Mouse (Mus musculus) liver, postnatal 0 days (tissue): ENCODE measurements around the gene Dll3. TPM values are rescaled to one million over a fixed set of nuclear protein-coding genes. Genes with fewer than 3 reads are reported as not detected.

Experiments
- ATAC-seq: fragments of 200-750 bp; cut with Nextera tagmentation; 2 replicates; pipeline ENCODE4 v1.8.0; 2017; ENCODE audit warnings: mild to moderate bottlenecking, moderate library complexity
- DNase-seq: peaks from one replicate; pipeline ENCODE4 v3.0.0-alpha.2; 2016
- H3K27ac ChIP-seq: fragments of 300-500 bp; sonication (generic); 2 replicates; pipeline ENCODE4 v1.5.1; 2014; ENCODE audit warnings: antibody characterized with exemption, moderate library complexity, mild to moderate bottlenecking, low read depth
- H3K27me3 ChIP-seq: fragments of 300-500 bp; sonication (generic); 2 replicates; pipeline ENCODE4 v1.6.1; 2014; ENCODE audit warnings: low read length, control low read depth, mixed read lengths; ENCODE audit not compliant: insufficient read depth
- H3K36me3 ChIP-seq: fragments of 300-500 bp; sonication (generic); replicated peaks from 2 replicates; pipeline ENCODE4 v1.6.1; 2014; ENCODE audit warnings: mild to moderate bottlenecking, control low read depth, low read length, moderate library complexity, mixed read lengths; ENCODE audit not compliant: insufficient read depth
- H3K4me1 ChIP-seq: fragments of 300-500 bp; sonication (generic); 2 replicates; pipeline ENCODE4 v1.6.1; 2014; ENCODE audit warnings: antibody characterized with exemption, mild to moderate bottlenecking, control low read depth; ENCODE audit not compliant: insufficient read depth
- H3K4me2 ChIP-seq: fragments of 300-500 bp; sonication (generic); 2 replicates; pipeline ENCODE4 v1.6.1; 2014; ENCODE audit warnings: low read depth, mild to moderate bottlenecking, low read length, moderate library complexity, mixed read lengths
- H3K4me3 ChIP-seq: fragments of 300-500 bp; sonication (generic); 2 replicates; pipeline ENCODE4 v1.5.1; 2014; ENCODE audit warnings: low read depth, low read length
- H3K9ac ChIP-seq: fragments of 300-500 bp; sonication (generic); replicated peaks from 2 replicates; pipeline ENCODE4 v1.6.1; 2014; ENCODE audit warnings: mild to moderate bottlenecking, moderate library complexity
- H3K9me3 ChIP-seq: fragments of 300-500 bp; sonication (generic); 2 replicates; pipeline ENCODE4 v1.6.1; 2016; ENCODE audit warnings: mild to moderate bottlenecking, control low read depth, low read length, mixed read lengths
- CTCF ChIP-seq: sonication (generic); IDR thresholded peaks from 2 replicates; pipeline ENCODE4 v1.5.1; 2016; ENCODE audit warnings: antibody characterized with exemption, low read depth
- EP300 ChIP-seq: IDR thresholded peaks from 2 replicates; pipeline ENCODE4 v1.6.1; 2016; ENCODE audit warnings: antibody characterized with exemption, low read depth, mild to moderate bottlenecking
- WGBS: fragments of 180-500 bp; shearing (Covaris S2); extraction: QIAGEN DNeasy Blood & Tissue Kit; methylation state at CpG from one replicate; pipeline ENCODE4 v1.1.7; 2014; ENCODE audit not compliant: insufficient replicate concordance; 5-methylcytosine and 5-hydroxymethylcytosine counted together
- polyA plus RNA-seq: library from polyadenylated mRNA; unstranded; fragments of >200 nt; fragmentation: Nextera tagmentation; extraction: Ambion mirVana; gene quantifications from 2 replicates; pipeline ENCODE4 v1.2.1, GENCODE M21; 2015

Gene Dll3
- polyA plus RNA-seq, 1 experiment from 2014 or later, result not detected

GRCm38 (mm10) chr7:28341381-28341780 is 39.3 kb upstream of the Dll3 start:
- ATAC-seq (peak; percentile 48), DNase-seq (peak; percentile 65)
- Histone ChIP-seq H3K9ac (no peak overlapping the region), H3K27me3 (no peaks in the 10 kb centered on the region), H3K4me2 (peak overlapping the region; percentile 29), H3K4me1 (peaks cover 17% of the 10 kb centered on the region), H3K9me3 (no peaks in the 10 kb centered on the region), H3K4me3 (no peak overlapping the region), H3K27ac (peak overlapping the region; percentile 81), H3K36me3 (no peaks in the 10 kb centered on the region)
- TF ChIP-seq EP300 (peak; percentile 65; the same call in 1 of the 2 replicates), CTCF (no peak)
- WGBS, result 35% methylated on average over 7 of the region's 7 CpGs

DNA sequence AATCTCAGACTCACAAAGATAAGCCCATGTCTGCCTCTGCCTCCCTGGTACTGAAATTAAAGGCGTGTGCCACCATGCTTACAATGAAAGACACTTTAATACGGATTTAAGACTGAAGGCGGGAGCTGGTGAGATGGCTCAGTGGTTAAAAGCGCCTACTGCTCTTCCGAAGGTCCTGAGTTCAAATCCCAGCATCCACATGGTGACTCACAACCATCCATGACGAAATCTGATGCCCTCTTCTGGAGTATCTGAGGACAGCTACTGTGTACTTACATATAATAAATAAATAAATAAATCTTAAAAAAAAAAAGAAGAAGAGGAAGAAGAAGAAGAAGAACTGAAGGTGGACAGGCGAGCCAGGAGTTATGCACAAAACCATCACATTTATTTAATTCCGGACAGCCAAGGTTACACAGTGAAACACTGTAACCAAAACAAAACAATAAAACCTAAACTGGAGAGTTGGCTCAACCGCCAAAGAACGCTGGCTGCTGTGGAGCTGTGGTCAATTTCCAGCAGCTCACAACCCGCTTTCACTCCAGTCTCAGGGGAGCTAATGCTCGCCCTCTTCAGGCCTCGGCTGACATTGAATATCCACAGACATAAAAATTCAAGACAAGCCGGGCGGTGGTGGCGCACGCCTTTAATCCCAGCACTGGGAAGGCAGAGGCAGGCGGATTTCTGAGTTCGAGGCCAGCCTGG is 37.3 kb upstream of the Dll3 start:
- H3K4me2 ChIP-seq, result peak overlapping the region; percentile 87
- ATAC-seq (peak; percentile 0; the same call in 1 of the 2 replicates), DNase-seq (peak; percentile 65)
- peak overlapping the region; percentile 90 for H3K4me3 ChIP-seq
- 36% methylated on average over 19 of the region's 19 CpGs for WGBS
- H3K9me3 ChIP-seq, result no peaks in the 10 kb centered on the region
- H3K36me3 ChIP-seq, result peaks cover 4% of the 10 kb centered on the region; the same call in 1 of the 2 replicates
- TF ChIP-seq CTCF, result peak; percentile 57
- TF ChIP-seq EP300, result no peak
- peaks cover 17% of the 10 kb centered on the region for H3K4me1 ChIP-seq
- H3K27ac ChIP-seq, result peak overlapping the region; percentile 89
- H3K9ac ChIP-seq, result peak overlapping the region; percentile 96
- H3K27me3 ChIP-seq, result no peaks in the 10 kb centered on the region

DNA sequence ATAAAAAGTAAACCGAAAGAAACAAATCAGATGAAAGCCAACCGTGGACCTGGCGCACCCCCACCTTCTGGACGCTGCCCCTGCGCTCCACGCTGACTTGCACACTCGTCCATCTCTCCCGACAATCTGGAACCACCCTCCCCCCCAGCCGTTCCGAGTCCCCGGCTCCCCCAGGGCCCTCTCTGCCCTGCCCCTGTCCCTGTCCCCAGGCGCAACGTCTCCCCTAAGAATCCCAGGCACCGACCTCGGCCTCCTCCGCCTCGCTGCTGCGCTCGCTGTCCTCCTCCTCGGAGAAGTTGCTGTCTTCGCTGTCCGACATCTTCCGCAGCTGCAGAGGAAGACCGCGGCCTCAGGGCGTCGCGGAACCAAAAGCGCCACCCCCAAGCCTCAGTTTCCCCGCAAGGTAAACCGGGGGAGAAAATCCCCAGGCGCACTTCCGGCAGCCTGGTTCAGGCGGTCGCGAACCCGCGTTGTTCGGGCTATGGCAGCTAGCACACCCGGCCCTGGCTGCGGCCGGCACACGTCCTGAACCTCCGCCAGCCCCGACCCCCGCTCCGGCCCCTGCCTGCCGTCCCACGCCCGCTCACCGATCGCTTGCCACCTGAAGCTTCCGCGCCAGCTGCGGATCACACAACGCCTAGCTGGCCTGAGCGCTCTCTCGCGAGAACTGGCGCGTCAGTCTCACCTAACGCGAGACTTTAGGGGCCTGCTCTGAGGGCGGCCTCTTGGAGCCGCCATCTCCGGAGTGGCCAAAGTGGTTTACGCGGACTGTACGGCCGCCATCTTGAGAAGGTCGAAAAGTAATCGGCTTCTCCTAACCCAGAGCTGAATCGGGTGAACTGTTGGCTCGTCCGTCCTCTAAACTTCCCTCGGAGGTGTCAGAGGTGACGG is 36.3 kb upstream of the Dll3 start, which contains the start of gene Supt5:
TSS of gene Supt5 (minus strand) at position 639 of the 891 bp plus-strand sequence.
- H3K9me3 ChIP-seq, result no peaks in the 10 kb centered on the region
- H3K4me2 ChIP-seq, result peak within 1 kb of the TSS; percentile 87
- peaks cover 4% of the 10 kb centered on the region; the same call in 1 of the 2 replicates for H3K36me3 ChIP-seq
- under 1% methylated on average over 76 of the region's 77 CpGs for WGBS
- H3K27me3 ChIP-seq, result no peaks in the 10 kb centered on the region
- peak within 1 kb of the TSS; percentile 96 for H3K9ac ChIP-seq
- H3K4me1 ChIP-seq, result peaks cover 17% of the 10 kb centered on the region
- ATAC-seq, result peak; percentile 98
- DNase-seq, result peak; percentile 97
- peak; percentile 88 for TF ChIP-seq EP300
- no peak; the same call in none of the 2 replicates for TF ChIP-seq CTCF
- H3K4me3 ChIP-seq, result peak within 1 kb of the TSS; percentile 90
- H3K27ac ChIP-seq, result peak within 1 kb of the TSS; percentile 89

DNA sequence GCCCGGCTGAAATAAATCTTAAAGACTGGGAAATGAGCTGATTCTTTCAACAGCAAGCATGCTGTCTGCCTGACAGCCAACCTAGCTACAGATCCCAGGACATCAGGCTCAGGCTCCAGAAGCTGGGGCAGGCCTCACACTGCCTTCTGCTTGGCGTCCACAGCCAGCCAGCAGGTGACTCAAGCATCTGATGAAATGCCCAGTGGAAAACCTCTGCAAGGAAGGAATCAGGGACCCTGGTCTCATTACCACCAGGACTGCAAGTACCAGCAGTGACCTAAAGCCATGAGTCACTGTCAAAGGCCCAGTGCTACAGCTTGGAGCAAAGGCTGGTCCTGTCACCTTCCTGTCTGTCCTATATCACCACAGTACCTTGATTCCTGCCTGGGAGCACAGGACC is 33.4 kb upstream of the Dll3 start:
- TF ChIP-seq CTCF (no peak), EP300 (no peak)
- Histone ChIP-seq H3K9ac (no peak overlapping the region), H3K4me1 (peaks cover 11% of the 10 kb centered on the region), H3K27me3 (no peaks in the 10 kb centered on the region), H3K36me3 (peaks cover 14% of the 10 kb centered on the region), H3K4me2 (no peak overlapping the region), H3K27ac (no peak overlapping the region), H3K9me3 (no peaks in the 10 kb centered on the region), H3K4me3 (no peak overlapping the region)
- ATAC-seq (no peak), DNase-seq (no peak)
- WGBS, result 86% methylated on average over 2 of the region's 2 CpGs

DNA sequence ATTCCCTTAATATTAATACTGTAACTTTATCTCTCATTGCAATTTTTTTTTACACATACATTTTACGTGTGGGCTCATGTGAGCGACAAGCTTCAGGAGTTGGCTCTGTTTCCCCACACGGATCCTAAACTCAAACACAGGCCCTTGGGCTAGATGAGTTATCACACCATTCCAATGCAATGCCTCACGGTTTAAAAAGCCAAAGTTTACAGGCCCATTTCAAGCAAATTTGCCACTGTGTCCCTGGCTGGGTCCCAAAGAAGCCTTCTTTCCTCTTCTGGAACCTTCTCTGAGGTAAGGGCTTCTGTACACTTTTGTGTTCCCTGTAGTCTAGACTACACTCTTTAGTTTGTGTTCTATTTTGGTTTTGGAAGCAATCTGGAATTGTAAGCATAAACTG is 32.5 kb upstream of the Dll3 start:
- no peaks in the 10 kb centered on the region for H3K27me3 ChIP-seq
- ATAC-seq (no peak), DNase-seq (no peak)
- peaks cover 11% of the 10 kb centered on the region for H3K4me1 ChIP-seq
- WGBS, result 91% methylated on average over 4 of the region's 4 CpGs
- no peak overlapping the region for H3K4me3 ChIP-seq
- no peak overlapping the region for H3K4me2 ChIP-seq
- H3K9ac ChIP-seq, result no peak overlapping the region
- no peaks in the 10 kb centered on the region for H3K9me3 ChIP-seq
- TF ChIP-seq EP300 (no peak), CTCF (no peak)
- no peak overlapping the region for H3K27ac ChIP-seq
- H3K36me3 ChIP-seq, result peaks cover 23% of the 10 kb centered on the region

- WGBS, result 79% methylated on average over 2 of the region's 2 CpGs
- Histone ChIP-seq H3K9ac (no peak overlapping the region), H3K4me3 (no peak overlapping the region), H3K36me3 (peaks cover 75% of the 10 kb centered on the region), H3K27ac (no peak overlapping the region), H3K27me3 (no peaks in the 10 kb centered on the region), H3K4me1 (no peaks in the 10 kb centered on the region), H3K4me2 (no peak overlapping the region), H3K9me3 (no peaks in the 10 kb centered on the region)
- ATAC-seq, result peak; percentile 63
- DNase-seq, result no peak
- TF ChIP-seq EP300 (no peak), CTCF (no peak)
Measured at GRCm38 (mm10) chr7:28328260-28328659, 26.2 kb upstream of the Dll3 start.
